Mouse (Mus musculus) Patski (cell line): ENCODE results near the gene Zfp683. TPM values are rescaled to one million over a fixed set of nuclear protein-coding genes. Genes with fewer than 3 reads are reported as not detected.
A peak's percentile ranks its signal among the peaks of the same experiment; 100 is the strongest.

Experiments used
- ATAC-seq: fragments of 100-300 bp; one replicate; pipeline ENCODE4 v1.8.0; 2021
- CTCF ChIA-PET: fragments of 350-600 bp; sonication (Branson Sonifier 250); formaldehyde crosslinking; loops from one replicate; lab custom pipeline; 2022; ENCODE audit warnings: inconsistent platforms; lab: Charles Lee
- POLR2A ChIA-PET: fragments of 350-600 bp; sonication (Branson Sonifier 250); formaldehyde crosslinking; loops from one replicate; lab custom pipeline; 2022; ENCODE audit warnings: antibody characterized with exemption, inconsistent platforms; lab: Charles Lee
- DNase-seq: peaks from one replicate; pipeline ENCODE4 v3.0.0-alpha.2; 2011; ENCODE audit warnings: low read depth, low spot score
- H3K27me3 ChIP-seq: fragments of 371-371 bp; one replicate; pipeline ENCODE4 v1.5.1; 2021
- CTCF ChIP-seq: fragments of 100-300 bp; IDR thresholded peaks from one replicate; pipeline ENCODE4 v1.5.1; 2021
- in situ Hi-C: fragments of 300-500 bp; cut with MboI; formaldehyde crosslinking; loops from 3 replicates; pipeline ENCODE4 v1.11.1; 2018; ENCODE audit warnings: low pct_unique_long_range_greater_than_20kb, mixed read lengths
- polyA plus RNA-seq: library from polyadenylated mRNA; unstranded; gene quantifications from one replicate; pipeline ENCODE4 v1.2.3, GENCODE M21; 2021

Gene Zfp683
- polyA plus RNA-seq, 1 experiment from 2014 or later = not detected

- in situ Hi-C loops = loop anchor here (10.0 kb wide), 2 partner anchors 154 to 204 kb away; partner anchors contain the start of genes E130218I03Rik, Gm30191 and Zfp593
- ChIA-PET CTCF (interaction anchor here (1.2 kb wide), 1 partner anchor 22 kb away, joined by 3 read pairs; no protein-coding TSS in a partner anchor), POLR2A (no interaction called here)
- no peak for DNase-seq
- TF ChIP-seq CTCF = no peak
- ATAC-seq = no peak
- no peaks in the 10 kb centered on the region for H3K27me3 ChIP-seq
Measured at GRCm38 (mm10) chr4:134091225-134091529, 37.5 kb downstream of the Zfp683 start.

- no peak for DNase-seq
Measured at GRCm38 (mm10) chr4:134092382-134093288, 39.0 kb downstream of the Zfp683 start.

GRCm38 (mm10) chr4:134094004-134094564 lies 40.4 kb downstream of the Zfp683 start:
- no peak for TF ChIP-seq CTCF
- ChIA-PET CTCF (interaction anchor here (0.9 kb wide), 1 partner anchor 58 kb away, joined by 3 read pairs; no protein-coding TSS in a partner anchor), POLR2A (no interaction called here)
- no peaks in the 10 kb centered on the region for H3K27me3 ChIP-seq
- in situ Hi-C loops = loop anchor here (10.0 kb wide), 2 partner anchors 151 to 201 kb away; partner anchors contain the start of genes E130218I03Rik, Gm30191 and Zfp593
- DNase-seq (no peak), ATAC-seq (no peak)

More at GRCm38 (mm10) chr4:134092382-134093288, 39.0 kb downstream of the Zfp683 start:
- CTCF ChIA-PET = interaction anchor here (0.9 to 1.2 kb wide), 2 partner anchors 20 to 30 kb away, joined by 3 read pairs; no protein-coding TSS in a partner anchor
- TF ChIP-seq CTCF = peak; percentile 46
- H3K27me3 ChIP-seq = no peaks in the 10 kb centered on the region
- ATAC-seq = no peak
- POLR2A ChIA-PET = interaction anchor here (0.7 kb wide), 1 partner anchor 36 kb away, joined by 7 read pairs; no protein-coding TSS in a partner anchor
- in situ Hi-C loops = loop anchor here (10.0 kb wide), 2 partner anchors 152 to 202 kb away; partner anchors contain the start of genes E130218I03Rik, Gm30191 and Zfp593

GRCm38 (mm10) chr4:134094923-134095547 lies 41.4 kb downstream of the Zfp683 start, which contains the start of gene Cd52:
TSS of gene Cd52 (minus strand) at chr4:134095082.
- ChIA-PET POLR2A (interaction anchor here (0.8 kb wide), 1 partner anchor 27 kb away, joined by 4 read pairs; no protein-coding TSS in a partner anchor), CTCF (interaction anchor here (0.9 kb wide), 1 partner anchor 59 kb away, joined by 3 read pairs; no protein-coding TSS in a partner anchor)
- ATAC-seq (no peak), DNase-seq (no peak)
- TF ChIP-seq CTCF = no peak
- in situ Hi-C loops = loop anchor here (10.0 kb wide), 2 partner anchors 150 to 200 kb away; partner anchors contain the start of genes E130218I03Rik, Gm30191 and Zfp593
- no peaks in the 10 kb centered on the region for H3K27me3 ChIP-seq

GRCm38 (mm10) chr4:134096120-134096519 lies 42.5 kb downstream of the Zfp683 start:
- no peak for TF ChIP-seq CTCF
- ATAC-seq (no peak), DNase-seq (no peak)
- CTCF ChIA-PET = interaction anchor here (0.8 to 1.4 kb wide), 2 partner anchors 10 to 28 kb away, joined by 3 read pairs; no protein-coding TSS in a partner anchor
- in situ Hi-C loops = loop anchor here (10.0 kb wide), 2 partner anchors 149 to 199 kb away; partner anchors contain the start of genes E130218I03Rik, Gm30191 and Zfp593
- H3K27me3 ChIP-seq = no peaks in the 10 kb centered on the region
- POLR2A ChIA-PET = no interaction called here

- no peak for DNase-seq
- TF ChIP-seq CTCF = no peak
- no peaks in the 10 kb centered on the region for H3K27me3 ChIP-seq
- POLR2A ChIA-PET = interaction anchor here (1.0 kb wide), 1 partner anchor 24 kb away, joined by 3 read pairs; no protein-coding TSS in a partner anchor
- ATAC-seq = no peak
- CTCF ChIA-PET = interaction anchor here (1.0 to 1.4 kb wide), 3 partner anchors 10 to 196 kb away, joined by 3 read pairs; no protein-coding TSS in a partner anchor
- in situ Hi-C loops = loop anchor here (10.0 kb wide), 2 partner anchors 148 to 198 kb away; partner anchors contain the start of genes E130218I03Rik, Gm30191 and Zfp593
Measured at GRCm38 (mm10) chr4:134097015-134097608, 43.5 kb downstream of the Zfp683 start.

GRCm38 (mm10) chr4:134098628-134099027 lies 45.0 kb downstream of the Zfp683 start:
- TF ChIP-seq CTCF = no peak
- no peak for ATAC-seq
- no peak for DNase-seq
- CTCF ChIA-PET = no interaction called here
- in situ Hi-C loops = loop anchor here (10.0 kb wide), 2 partner anchors 146 to 196 kb away; partner anchors contain the start of genes E130218I03Rik, Gm30191 and Zfp593
- no peaks in the 10 kb centered on the region for H3K27me3 ChIP-seq
- POLR2A ChIA-PET = no interaction called here

- no peak for TF ChIP-seq CTCF
- ChIA-PET CTCF (no interaction called here), POLR2A (no interaction called here)
- DNase-seq = no peak
- no peaks in the 10 kb centered on the region for H3K27me3 ChIP-seq
- no peak for ATAC-seq
- in situ Hi-C loops = no loop called here
Measured at GRCm38 (mm10) chr4:134100245-134100644, 46.6 kb downstream of the Zfp683 start.

- POLR2A ChIA-PET = no interaction called here
- ATAC-seq (peak; percentile 90), DNase-seq (no peak)
- CTCF ChIA-PET = no interaction called here
- H3K27me3 ChIP-seq = no peaks in the 10 kb centered on the region
- no peak for TF ChIP-seq CTCF
- in situ Hi-C loops = no loop called here
Measured at GRCm38 (mm10) chr4:134101979-134102741, 48.5 kb downstream of the Zfp683 start, which contains the start of gene Ubxn11. TSS of gene Ubxn11 (plus strand) at chr4:134102570.
